Mouse (Mus musculus) erythroblast, embryonic 14.5 days (primary cell): ENCODE measurements at regions not wholly inside any gene's neighbourhood (a gene's known extent, or its start where the extent isn't known, plus 50 kb on each side); places are given as distances from the start of the nearest gene placed in this dataset.

Source experiments
- GATA1 ChIP-seq: IDR thresholded peaks from 2 replicates; pipeline ENCODE4 v1.6.1; 2012; ENCODE audit warnings: low read length, inconsistent platforms, mixed read lengths
- TAL1 ChIP-seq: IDR thresholded peaks from 3 replicates; pipeline ENCODE4 v1.6.1; 2012; ENCODE audit warnings: low read length, inconsistent platforms, mixed read lengths

- TF ChIP-seq TAL1 (no peak), GATA1 (no peak)
These were observed 506.2 kb upstream of the Rgma start for GRCm38 (mm10) chr7:72869068-72869467.
